Mouse (Mus musculus): ENCODE measurements around the gene Mtcl1. TPM values are rescaled to one million over a fixed set of nuclear protein-coding genes. Genes with fewer than 3 reads are reported as not detected.
"Not testable (repeated sequence)": the region's sequence is repeated elsewhere in the genome, so short reads cannot be mapped to it uniquely, and the experiment has no call there.

Mtcl1 gene
- polyA plus RNA-seq, 1 experiment = 2.0 TPM

DNA sequence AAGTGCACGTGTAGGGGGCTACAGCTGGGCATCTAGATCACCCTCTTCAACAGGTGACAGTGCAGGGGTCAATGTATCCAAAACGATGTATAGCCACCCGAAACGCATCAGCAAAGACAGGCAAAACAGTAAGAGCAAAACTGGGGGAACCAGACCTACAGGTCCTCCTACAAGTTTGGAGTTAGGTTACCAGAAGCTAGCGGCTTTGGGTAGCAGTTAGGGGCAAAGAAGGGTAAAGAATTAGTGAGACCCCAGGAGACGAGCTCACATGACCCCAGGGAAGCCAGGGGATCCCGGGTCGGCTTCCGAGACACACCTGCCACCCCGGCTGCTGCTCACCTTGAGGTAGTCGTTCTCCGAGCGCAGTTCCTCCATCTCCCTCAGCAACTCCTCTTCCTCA lies 1.6 kb downstream of the Mtcl1 start:
- DNase-seq (ENCODE audit: low read depth) = no peak

DNA sequence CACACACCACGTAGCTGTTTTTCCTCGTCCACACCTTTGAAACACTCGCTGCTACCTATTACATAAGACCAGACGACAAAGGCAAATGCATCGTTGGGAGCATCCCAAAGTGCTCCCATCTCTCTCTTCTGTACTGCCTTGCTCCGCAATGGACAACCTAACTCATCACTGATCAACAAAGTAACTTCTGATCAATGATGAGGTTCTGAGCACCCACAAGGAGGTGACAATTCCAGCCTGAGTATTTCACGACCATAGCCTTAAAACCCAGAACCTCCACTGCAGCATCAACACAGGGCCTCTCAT lies 2.6 kb downstream of the Mtcl1 start:
- no peak for DNase-seq (ENCODE audit: low read depth)

DNA sequence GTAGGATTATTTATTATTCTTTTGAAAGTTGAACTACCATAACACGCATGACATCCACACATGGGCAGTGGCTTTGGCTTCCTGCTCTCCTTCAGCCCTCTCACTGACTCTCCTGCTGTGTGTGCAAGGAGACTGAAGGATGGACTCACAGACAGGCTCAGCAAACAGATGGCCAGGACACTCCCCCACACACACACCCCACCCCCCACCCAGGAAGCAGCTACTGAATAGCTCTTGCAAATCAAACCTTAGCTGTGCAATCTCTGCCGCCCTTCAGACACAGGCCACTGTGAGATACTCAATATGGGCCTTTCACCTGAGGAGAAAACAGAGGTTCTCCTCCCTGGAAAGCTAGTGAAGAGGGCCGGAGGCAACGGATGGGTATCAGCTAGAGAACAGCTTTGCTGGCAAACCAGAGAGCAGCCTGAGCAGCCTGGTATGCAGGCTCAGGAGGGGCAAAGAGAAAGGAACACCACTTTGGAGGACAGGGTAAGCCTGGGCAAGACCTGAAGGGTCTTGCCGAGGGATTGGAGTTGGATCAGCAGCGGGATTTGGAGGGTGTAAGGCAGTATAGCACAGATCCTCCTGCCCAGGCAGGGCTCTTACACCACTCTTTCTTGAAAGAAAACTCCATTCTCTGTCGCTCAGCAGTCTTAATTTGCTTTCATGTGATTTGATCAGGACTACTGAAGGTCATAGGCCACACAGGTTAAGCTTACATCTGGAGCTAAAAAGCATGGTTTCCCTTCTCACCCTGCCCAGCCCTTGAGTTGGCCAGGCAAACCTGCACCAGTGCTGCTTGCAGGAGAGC lies 3.1 kb downstream of the Mtcl1 start:
- no peak for DNase-seq (ENCODE audit: low read depth)

DNA sequence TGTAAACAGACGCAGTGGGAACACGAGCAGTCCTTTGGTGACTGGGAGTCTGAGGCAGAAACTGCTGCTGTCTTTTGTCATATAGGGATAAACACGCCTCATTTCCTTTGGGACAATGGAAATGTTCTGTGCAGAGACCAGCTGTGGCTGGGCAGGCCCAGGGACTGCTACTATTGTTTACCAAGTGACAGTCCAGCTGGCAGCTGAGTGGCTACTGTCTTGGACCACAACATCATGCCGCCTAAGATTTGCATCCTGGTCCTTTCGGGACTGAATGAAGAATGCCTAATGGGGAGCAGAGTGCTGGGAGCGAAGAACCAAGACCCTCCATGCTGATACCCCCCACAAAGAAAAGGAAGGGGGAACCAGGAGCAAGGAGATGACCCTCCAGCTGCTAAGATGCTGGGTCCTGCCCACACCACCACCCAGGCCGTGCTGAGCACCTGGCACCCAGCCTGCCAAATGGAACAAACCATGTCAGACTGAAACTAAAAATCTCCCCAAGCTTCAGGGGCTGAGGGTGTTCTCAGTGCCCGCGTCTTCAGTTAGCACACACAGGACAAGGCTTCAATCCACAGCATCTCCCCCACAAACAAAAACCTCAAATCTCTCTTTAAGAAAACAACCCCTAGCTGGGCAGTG lies 5.4 kb downstream of the Mtcl1 start:
- no peak for DNase-seq (ENCODE audit: low read depth)

DNA sequence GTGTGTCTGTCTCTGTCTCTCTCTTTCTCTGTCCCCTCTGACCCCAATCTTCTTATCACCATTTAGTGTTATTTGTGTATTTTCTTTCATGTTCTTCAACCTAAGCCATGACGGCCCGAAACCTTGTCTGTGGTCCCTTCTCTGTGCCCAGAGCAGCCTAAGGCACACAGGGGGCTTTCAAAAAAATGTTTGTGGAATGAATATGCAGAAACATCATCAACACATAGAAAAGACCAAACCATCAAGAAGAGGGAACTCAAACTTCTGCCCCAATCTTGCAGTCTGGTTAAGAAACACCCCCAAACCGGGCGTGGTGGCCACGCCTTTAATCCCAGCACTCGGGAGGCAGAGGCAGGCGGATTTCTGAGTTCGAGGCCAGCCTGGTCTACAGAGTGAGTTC lies 9.7 kb downstream of the Mtcl1 start:
- no peak for DNase-seq (ENCODE audit: low read depth)

DNA sequence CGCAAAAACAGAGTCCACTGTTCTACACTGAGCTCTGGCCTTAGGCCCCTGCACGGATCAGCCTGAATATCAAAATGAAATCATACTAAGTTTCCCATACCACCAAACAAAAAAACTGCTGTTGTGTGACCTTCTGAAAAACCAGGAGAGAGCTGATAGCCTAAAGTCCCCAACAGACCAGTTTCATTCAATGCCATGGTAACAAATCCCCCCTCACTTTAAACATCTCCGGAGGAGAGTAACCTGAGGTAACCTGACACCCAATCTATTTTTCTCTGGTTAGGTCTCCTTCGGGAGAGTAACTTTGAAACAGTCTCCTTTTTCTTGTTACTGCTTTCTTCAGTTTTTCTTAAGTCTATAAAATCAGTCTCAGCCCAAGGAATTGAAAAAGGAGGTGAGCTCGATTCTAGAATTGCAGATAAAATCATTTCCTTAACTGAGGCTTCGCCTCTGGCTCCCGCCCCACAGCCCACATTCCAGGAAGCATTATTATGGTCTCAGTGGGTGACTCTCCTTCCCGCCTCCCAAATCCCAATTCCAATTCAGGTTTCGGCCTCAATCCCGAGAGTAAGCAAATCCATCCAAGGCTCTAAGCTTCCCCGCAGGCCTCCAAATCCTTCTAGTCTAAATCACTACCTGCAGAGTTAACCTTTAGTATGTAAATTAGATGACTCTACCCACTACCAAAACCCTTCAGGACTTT lies 10.3 kb downstream of the Mtcl1 start:
- no peak for DNase-seq (ENCODE audit: low read depth)

DNA sequence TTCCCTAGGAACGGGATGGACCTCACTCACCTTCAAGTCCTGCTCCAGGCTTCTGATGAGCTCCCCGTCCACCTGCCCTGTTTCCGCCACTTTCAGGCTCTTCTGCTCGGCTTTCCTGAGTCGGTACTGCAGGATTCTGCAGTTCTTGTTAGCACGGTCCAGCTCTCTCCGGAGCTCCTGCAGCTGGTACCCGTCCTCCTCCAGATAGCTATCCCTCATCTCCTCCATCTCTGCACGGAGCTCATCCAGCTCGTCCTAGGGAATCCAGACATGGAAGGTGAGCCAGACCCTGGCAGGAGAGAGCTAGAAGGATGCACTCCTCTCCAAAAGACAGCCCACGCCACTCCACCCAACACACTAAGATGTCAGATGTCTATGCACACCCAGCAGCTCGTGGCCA lies 11.4 kb downstream of the Mtcl1 start:
- no peak for DNase-seq (ENCODE audit: low read depth)

DNA sequence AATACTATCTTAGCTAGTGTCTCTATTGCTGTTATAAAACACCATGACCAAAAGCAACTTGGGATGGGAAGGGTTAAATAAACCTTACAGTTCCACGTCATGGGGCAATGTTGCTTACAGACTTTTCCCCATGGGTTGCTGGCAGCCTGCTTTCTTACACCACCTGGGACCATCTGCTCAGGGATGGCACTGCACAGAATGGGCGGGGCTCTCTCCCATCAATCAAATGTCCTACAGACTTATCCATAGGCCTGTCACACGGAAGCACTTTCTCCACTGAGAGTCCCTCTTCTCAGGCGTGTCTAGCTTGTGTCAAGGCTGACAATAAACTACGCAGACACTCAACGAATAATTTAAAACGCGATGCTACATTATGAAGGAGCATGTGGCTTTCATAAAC lies 12.7 kb downstream of the Mtcl1 start:
- DNase-seq (ENCODE audit: low read depth) = no peak

DNA sequence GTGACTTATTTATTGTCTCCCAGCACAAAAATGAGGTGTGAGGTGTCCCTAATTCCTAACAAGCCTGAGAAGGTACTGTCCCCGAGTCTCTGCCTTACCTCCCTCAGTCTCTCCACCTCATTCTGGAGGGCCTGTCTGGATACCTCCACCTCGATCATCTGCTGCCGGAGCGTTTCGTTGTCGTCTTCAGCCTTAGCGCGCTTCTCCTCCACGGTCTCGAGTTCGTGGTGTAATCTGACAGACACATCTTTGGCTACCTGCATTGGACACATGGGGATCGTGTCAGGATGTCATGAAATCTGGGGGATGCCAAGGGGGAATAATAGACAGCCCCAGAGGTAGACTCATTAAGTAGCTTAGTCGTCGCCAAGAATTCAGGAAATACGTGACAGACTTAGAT lies 13.6 kb downstream of the Mtcl1 start:
- DNase-seq (ENCODE audit: low read depth) = no peak

DNA sequence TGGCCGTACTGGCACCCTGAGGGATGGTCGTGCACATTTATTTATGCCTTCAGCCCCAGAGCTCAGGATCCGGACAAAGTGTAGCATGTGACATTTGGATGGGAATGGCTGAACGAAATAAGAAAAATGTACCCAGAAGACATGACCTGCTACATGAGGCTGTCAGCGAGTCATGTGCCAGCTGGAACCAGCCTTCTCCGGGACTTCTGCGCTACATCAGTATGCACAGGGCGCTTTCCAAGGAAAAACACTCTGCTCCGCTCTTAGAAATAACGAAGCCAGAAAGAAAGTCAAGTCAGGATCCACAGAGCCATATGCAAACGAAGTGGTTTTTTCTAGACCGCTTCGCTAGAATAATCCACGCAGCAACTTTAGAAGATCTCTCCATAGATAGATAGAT lies 14.5 kb downstream of the Mtcl1 start:
- DNase-seq (ENCODE audit: low read depth) = no peak

DNA sequence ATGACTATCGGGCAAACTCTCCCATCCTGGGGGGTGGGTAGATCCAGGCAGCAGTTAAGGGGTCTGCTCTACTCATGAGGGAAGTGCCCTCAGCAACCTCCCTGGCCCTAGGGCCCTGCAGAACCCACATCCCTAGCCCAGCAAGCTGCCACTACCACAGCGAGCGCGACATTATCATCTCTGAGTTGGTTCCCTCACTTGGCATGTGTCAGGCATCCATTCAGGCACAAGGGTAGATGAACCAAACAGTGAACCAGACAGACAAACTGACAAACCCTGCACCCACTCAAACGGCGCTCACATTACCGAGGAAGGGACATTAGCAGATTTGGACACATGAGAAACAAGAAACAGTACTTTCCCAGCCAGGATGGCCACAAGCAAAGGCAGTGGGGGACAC lies 15.0 kb downstream of the Mtcl1 start:
- no peak for DNase-seq (ENCODE audit: low read depth)

DNA sequence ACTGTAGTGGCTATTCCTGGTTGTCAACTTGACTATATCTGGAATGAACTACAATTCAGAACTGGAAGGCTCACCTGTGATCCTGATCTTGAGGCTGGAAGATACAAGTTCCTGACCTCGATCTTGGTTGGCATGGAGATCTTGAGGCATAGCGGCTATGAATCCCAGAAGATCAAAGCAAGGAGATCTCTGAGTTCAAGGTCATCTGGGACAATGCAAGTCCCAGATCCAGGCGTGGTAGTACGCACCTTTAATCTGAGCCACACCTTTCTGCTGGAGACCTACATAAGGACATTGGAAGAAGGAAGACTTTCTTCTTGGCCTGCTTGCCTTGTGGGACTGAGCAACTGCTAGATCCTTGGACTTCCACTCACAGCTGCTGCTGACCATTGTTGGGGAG lies 24.9 kb downstream of the Mtcl1 start:
- not testable (repeated sequence) for DNase-seq (ENCODE audit: low read depth)

DNA sequence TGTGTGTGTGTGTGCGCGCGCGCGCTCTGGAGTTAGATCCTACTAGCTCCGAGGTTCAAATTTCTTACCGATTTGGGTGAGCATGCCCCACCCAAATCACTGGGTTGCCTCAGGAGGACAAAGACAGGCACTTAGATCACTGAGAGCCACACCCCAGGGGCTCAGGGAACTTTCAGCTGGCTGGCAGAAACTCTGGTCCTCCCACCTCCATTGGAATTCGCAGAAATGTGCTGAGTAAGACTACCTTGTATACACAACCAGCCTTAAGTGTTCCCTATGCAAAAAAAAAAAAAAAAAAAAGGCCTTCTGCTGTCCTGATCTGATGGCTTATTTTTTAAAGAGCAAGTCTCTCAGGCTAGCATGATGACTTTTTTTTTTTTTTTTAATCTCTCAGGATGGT lies 30.1 kb downstream of the Mtcl1 start:
- no peak for DNase-seq (ENCODE audit: low read depth)

DNA sequence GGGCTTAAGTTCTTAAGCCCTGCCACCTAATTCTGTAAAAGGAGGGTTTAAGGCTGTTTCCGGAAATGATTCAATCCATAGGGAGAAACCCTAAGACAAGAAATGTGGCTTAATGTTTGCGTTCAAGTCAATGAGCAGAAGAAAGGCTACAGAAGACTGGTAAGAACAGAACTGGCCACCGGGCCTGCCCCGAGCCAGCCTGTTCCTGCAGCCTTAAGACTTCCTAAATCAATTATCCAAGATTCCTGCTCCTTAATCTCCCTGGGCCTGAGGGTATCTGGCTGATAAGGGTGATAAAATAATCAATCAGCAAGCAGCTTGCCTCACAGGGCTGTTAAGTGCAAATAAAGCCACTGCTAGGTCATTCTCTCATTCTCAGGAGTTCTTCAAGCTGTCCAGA lies 31.8 kb downstream of the Mtcl1 start:
- no peak for DNase-seq (ENCODE audit: low read depth)

DNA sequence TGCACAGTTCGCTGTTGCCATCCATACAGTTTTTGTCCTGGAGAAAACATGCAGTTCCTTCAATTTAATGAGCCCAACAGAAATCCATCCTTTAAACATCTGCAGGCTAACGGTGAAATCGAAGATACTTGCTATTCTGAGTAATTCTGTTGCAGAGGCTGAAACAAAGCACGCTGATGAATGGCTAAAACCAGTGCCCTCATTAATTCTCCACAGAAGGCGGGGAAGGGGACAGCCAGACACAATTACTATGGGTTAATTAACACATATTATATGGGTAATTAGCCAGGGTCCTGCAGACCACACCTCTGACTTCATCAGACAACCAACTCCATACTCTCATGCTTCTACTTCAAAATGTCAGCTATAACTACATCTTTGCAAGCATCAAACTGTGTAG lies 32.2 kb downstream of the Mtcl1 start:
- DNase-seq (ENCODE audit: low read depth) = no peak

DNA sequence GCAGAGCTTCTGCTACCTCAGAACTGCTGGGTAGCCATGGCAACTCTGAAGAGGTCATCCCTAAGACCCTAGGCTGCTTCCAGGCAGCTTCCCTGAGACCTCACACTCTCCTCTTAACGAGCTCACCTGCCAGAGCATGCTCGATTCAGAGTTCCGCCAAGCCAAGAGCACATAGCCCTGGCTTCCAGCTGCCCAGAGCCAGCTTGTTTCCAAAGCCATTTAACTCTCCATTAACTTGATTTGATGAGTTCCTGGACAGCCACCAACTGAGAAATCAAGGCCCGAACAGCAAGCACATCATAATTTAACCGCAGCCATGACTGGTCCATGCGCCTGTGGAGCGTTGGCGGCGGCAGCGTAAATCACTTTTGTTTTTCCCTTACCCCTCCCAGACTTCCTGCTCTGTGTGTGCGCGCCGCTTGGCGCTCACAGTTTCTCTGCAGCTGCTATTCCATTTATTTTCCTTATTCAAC lies 32.7 kb downstream of the Mtcl1 start:
- no peak for DNase-seq (ENCODE audit: low read depth)

DNA sequence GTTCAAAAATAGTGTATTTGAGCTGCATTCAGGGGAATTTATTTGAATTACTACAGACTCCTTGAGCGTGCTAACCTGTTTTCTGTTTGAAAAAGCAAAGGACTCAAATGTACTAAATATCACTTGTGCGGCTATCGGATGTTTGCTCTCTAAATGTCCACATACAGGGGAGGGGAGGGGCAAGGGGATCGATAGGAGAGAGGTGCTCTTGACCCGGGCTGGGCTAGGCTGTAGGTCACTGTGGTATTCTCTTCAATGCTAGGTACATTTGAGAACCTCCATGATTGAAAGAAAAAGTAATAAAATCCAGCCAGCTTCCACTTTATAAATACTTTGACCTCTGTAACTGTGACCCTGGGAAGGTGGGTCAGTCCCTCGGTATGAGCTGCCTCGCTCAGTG lies 33.1 kb downstream of the Mtcl1 start:
- no peak for DNase-seq (ENCODE audit: low read depth)

DNA sequence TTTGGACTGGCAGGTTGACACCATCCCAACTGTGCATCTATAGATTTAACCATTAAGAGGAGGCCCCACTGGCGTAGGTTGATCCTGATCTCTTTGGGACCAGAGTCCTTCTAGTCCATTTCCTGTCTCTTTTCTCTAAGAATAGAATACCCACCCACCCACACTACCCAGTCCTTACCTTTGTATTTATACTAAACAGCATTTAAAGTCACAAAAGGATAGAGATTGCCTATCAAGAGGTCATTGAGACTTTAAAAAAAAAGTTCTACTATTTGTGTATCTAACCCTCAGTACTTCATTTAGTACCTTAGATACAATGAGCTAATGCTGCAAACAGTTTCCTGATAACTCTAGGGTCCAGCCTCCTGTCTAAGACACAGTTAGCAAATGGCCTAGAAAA lies 35.2 kb downstream of the Mtcl1 start:
- DNase-seq (ENCODE audit: low read depth) = no peak

DNA sequence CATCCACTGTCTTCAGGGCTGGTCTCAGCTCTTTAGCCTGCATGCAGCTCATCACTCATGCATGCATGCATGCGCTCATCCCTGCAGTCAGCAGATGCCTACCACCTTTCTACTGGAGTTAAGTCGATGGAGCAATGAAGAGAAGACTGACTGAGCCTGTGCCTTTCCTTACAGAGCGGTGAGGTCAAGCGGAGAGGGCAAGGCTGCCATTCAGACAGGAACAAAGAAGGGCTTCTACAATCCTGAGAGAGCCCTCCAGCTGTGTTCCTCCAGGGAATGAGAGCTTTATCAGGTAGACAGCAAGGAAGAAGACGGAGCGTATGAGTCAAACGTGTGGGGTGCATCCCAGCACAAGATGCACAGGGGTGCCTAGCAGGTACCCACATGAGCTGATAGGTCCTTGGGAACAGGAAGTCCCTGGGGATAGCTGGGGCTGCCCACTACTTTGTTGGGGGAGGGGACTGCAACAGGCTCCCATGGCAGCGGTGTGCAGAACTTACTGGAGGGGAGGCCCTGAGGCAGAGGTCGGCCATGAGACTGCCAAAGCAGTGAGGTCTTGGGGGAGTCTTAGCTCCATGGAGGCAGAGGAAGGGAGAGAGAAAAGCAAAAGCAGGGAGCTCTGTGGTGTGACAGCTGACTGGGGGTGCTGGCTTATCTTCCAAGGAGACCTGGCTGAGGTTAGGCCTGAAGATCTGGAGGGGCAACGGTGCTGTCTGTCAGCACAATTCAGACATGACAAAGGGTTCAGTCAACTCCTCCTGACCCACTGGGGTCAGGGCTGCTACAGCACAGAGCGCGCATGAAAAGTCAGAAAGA lies 37.2 kb downstream of the Mtcl1 start:
- DNase-seq (ENCODE audit: low read depth) = no peak

DNA sequence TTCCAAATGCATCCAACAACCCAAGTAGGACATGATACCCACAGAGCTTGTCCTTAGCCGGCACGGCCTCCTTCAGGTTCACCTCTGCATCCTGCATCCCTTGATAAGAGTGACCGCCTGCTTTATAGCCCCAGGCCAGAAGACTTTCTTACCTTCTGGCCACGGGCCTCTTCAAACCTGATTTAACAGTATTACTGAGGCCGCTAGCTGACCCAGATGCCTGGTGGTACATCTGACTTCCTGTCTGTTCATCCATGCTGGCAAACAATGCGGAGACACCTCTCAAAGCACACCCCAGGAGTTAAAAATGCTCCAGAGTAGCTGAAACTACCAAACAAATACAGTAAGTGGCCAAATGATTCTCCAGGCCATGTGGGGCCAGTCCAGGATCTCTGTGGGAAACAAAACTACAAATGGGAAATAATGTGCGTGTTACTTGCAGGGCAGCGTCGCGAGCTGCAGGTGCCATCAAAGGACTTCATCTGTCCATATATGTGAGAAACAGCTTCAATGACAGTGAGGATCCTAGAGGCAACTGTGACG lies 38.6 kb downstream of the Mtcl1 start:
- DNase-seq (ENCODE audit: low read depth) = no peak

DNA sequence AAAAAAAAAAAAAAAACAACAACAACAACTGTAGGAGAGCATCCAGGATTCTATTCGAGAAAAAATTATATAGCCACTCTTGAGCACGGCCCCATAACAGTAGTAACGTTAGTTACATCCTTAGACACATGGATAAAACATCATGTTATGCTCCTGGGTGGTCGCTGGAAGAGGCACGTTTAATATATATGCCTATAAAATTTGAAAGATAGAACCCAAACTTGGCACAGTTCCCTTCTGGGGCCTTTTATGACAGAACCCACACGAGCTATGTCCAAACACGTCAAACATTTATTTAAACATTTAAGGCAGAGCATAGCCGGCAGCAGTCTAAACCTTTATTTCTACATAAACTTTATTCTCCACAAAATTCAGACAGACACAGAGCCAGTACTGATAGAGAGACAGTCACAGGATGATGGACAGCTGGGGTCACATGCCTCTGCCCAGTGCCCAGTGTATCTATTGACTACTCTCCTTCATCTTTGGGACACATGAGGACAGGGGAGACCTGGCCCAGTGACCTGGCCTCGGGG lies 40.4 kb downstream of the Mtcl1 start:
- no peak for DNase-seq (ENCODE audit: low read depth)

DNA sequence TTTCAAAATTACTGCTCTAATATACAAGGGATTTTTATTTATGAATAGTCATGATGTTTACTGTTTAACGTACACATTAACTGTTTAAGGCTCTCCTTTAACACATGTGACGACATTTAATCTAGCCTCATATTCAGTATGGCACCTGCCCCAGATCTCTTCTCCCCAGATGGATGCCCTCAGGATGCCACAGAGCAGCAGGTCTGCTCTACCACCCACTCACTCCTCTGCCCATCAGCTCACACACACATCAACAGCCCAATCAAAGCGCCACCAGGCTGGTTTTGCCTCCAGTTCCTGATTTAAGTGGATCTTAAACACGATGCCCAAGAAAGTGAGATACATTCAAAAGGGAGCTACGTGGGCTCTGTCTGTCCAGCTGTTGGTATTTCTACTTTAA lies 41.1 kb downstream of the Mtcl1 start:
- DNase-seq (ENCODE audit: low read depth) = no peak
